Mouse (Mus musculus) activated CD4-positive, CD25-positive, alpha-beta regulatory T cell, adult 4 months (primary cell): ENCODE results near the gene Gm10697. TPM values are rescaled to one million over a fixed set of nuclear protein-coding genes. Genes with fewer than 3 reads are reported as not detected.
"Not testable (repeated sequence)": the region's sequence is repeated elsewhere in the genome, so short reads cannot be mapped to it uniquely, and the experiment has no call there.

Source experiments
- ATAC-seq: one replicate; pipeline ENCODE4 v1.8.0; 2017
- polyA plus RNA-seq, 2 experiments: library from polyadenylated mRNA; unstranded; fragments of 100-300 nt; shearing (Covaris generic); gene quantifications; one replicate each; pipeline ENCODE4 v1.2.1; 2017

The Gm10697 gene
- not detected for polyA plus RNA-seq

DNA sequence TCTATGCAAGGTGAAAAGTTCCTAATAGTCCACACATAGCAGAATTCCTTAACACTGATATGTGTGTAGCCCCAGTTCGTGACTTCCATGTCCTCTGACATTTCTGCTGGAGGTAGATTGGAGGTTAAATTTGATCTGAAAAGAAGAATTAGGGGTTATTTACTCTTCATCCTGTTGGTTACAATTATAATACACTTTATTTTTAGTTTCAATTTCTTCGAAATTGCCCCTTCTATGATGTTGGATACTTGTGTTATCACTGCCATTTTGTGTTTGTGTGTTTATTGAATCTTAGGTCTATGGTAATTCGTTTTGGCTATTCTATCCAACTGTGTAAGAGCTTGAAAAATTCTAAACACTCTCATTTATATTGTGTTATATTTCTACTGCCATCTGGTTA lies at the start of gene Gm10697:
Gm10697 (minus strand) TSS at position 101 of the 400 bp plus-strand sequence.
- ATAC-seq = not testable (repeated sequence)

GRCm38 (mm10) chr3:94115071-94115470 lies 42.6 kb upstream of the Gm10697 start:
- not testable (repeated sequence) for ATAC-seq

DNA sequence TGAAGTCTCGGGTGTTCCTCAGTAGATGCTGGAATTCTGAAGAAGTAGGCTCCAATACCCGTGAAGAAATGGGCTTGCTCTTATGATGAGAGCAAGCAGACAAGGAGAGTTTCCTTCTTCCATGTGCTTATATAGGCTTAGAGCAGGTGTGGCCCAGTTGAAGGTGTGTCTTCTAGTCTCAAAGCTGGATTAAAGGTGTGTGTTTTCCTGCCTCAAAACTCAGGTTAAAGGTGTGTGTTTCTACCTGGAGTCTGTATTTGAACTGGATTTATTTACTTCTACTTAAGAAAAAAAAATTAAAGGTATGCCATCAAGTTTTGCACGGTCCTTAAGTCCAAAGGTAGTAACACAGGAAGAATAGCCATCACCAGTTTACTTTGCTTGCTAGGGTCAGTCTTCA lies 17.7 kb downstream of the Gm10697 start, which contains the start of gene Gm9125:
Gm9125 (minus strand) TSS at position 101 of the 400 bp plus-strand sequence.
- ATAC-seq = not testable (repeated sequence)

DNA sequence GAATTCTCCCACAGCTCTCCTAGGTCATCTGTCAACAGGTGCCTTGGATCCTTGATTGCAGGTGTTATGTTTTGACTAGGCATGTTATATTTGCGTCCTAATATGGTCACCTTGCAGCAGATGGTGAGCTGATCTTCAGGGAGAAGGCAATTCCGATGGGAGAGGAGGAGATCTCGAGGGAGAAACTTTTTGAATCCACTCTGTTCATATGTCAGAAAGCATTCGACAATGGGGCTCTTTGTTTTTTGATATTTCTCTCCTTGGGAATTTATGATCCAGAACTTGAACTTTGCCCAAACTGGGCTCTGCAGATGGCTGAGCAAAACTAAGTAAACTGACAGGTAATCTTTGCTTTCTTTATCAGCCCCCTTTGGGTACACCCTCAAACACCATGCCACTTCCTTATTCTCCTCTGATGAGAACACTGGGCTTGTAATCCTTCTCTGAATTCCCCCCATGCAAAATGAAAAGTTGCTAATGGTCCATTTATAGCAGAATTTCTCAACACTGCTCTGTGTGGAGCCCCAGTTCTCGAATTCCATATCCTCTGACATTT lies 22.8 kb downstream of the Gm10697 start:
- not testable (repeated sequence) for ATAC-seq

- ATAC-seq = not testable (repeated sequence)
Observed at GRCm38 (mm10) chr3:94038241-94038640, 34.2 kb downstream of the Gm10697 start.

GRCm38 (mm10) chr3:94034400-94034799 lies 38.0 kb downstream of the Gm10697 start:
- ATAC-seq = not testable (repeated sequence)

Other genes with a start within 250 kb of the Gm10697 start
- not detected for gene Tdpoz3, start 246.6 kb downstream of the Gm10697 start, polyA plus RNA-seq
- not detected for gene Gm9117, start 129.1 kb downstream of the Gm10697 start, polyA plus RNA-seq
- gene Tdpoz5, start 111.3 kb downstream of the Gm10697 start, polyA plus RNA-seq = not detected
- gene Gm9125, start 17.8 kb downstream of the Gm10697 start, polyA plus RNA-seq = not detected
- not detected for gene Gm10696, start 105.5 kb upstream of the Gm10697 start, polyA plus RNA-seq
- not detected for gene Gm5286, start 124.1 kb upstream of the Gm10697 start, polyA plus RNA-seq
- gene Gm4778, start 191.4 kb upstream of the Gm10697 start, polyA plus RNA-seq = not detected
- gene Them4, start 237.4 kb upstream of the Gm10697 start, polyA plus RNA-seq = 1 to 10 TPM; 6.3 to 8.2 TPM